Mouse (Mus musculus): ENCODE measurements around the gene Cox17. TPM values are rescaled to one million over a fixed set of nuclear protein-coding genes. Genes with fewer than 3 reads are reported as not detected.

Gene Cox17
- polyA plus RNA-seq, 1 experiment from 2014 or later = 557 TPM

- Histone ChIP-seq H3K4me2 (replicated peaks; ENCODE audit: low read depth) (no peak overlapping the region), H3K9ac (ENCODE audit: low read depth, low read length) (no peak overlapping the region), H3K27ac (ENCODE audit: low read depth, low read length) (no peak overlapping the region), H3K4me3 (ENCODE audit: low read depth, low read length) (no peak overlapping the region), H3K27me3 (replicated peaks; ENCODE audit: control insufficient read depth, insufficient read depth, low read length) (no peaks in the 10 kb centered on the region), H3K36me3 (ENCODE audit: control insufficient read depth, insufficient read depth) (no peaks in the 10 kb centered on the region), H3K9me3 (ENCODE audit: control insufficient read depth) (no peaks in the 10 kb centered on the region), H3K4me1 (replicated peaks; ENCODE audit: control insufficient read depth, insufficient read depth, low read length) (peaks cover 6% of the 10 kb centered on the region; the same call in 1 of the 2 replicates)
- TF ChIP-seq CTCF (IDR thresholded peaks at IDR 0.05; ENCODE audit: low read depth) = no peak
- ATAC-seq = no peak
- 17% methylated on average over 3 of the region's 3 CpGs for WGBS
These were observed 32.7 kb downstream of the Cox17 start for GRCm38 (mm10) chr16:38379493-38379892.

- Histone ChIP-seq H3K4me1 (replicated peaks; ENCODE audit: control insufficient read depth, insufficient read depth, low read length) (peaks cover 6% of the 10 kb centered on the region; the same call in 1 of the 2 replicates), H3K4me2 (replicated peaks; ENCODE audit: low read depth) (no peak overlapping the region), H3K27me3 (replicated peaks; ENCODE audit: control insufficient read depth, insufficient read depth, low read length) (no peaks in the 10 kb centered on the region), H3K36me3 (ENCODE audit: control insufficient read depth, insufficient read depth) (no peaks in the 10 kb centered on the region), H3K4me3 (ENCODE audit: low read depth, low read length) (no peak overlapping the region), H3K9me3 (ENCODE audit: control insufficient read depth) (no peaks in the 10 kb centered on the region), H3K27ac (ENCODE audit: low read depth, low read length) (no peak overlapping the region), H3K9ac (ENCODE audit: low read depth, low read length) (no peak overlapping the region)
- no peak for ATAC-seq
- TF ChIP-seq CTCF (IDR thresholded peaks at IDR 0.05; ENCODE audit: low read depth) = no peak
- WGBS = 95% methylated on average over 3 of the region's 3 CpGs
These were observed 33.1 kb downstream of the Cox17 start for GRCm38 (mm10) chr16:38379926-38380325.

GRCm38 (mm10) chr16:38383683-38384082 lies 36.9 kb downstream of the Cox17 start:
- Histone ChIP-seq H3K4me2 (replicated peaks; ENCODE audit: low read depth) (no peak overlapping the region), H3K27me3 (replicated peaks; ENCODE audit: control insufficient read depth, insufficient read depth, low read length) (no peaks in the 10 kb centered on the region), H3K9ac (ENCODE audit: low read depth, low read length) (no peak overlapping the region), H3K4me1 (replicated peaks; ENCODE audit: control insufficient read depth, insufficient read depth, low read length) (peaks cover 5% of the 10 kb centered on the region; the same call in 1 of the 2 replicates), H3K9me3 (ENCODE audit: control insufficient read depth) (no peaks in the 10 kb centered on the region), H3K4me3 (ENCODE audit: low read depth, low read length) (no peak overlapping the region), H3K27ac (ENCODE audit: low read depth, low read length) (no peak overlapping the region), H3K36me3 (ENCODE audit: control insufficient read depth, insufficient read depth) (no peaks in the 10 kb centered on the region)
- no peak for ATAC-seq
- 86% methylated on average over 2 of the region's 2 CpGs for WGBS
- TF ChIP-seq CTCF (IDR thresholded peaks at IDR 0.05; ENCODE audit: low read depth) = no peak

DNA sequence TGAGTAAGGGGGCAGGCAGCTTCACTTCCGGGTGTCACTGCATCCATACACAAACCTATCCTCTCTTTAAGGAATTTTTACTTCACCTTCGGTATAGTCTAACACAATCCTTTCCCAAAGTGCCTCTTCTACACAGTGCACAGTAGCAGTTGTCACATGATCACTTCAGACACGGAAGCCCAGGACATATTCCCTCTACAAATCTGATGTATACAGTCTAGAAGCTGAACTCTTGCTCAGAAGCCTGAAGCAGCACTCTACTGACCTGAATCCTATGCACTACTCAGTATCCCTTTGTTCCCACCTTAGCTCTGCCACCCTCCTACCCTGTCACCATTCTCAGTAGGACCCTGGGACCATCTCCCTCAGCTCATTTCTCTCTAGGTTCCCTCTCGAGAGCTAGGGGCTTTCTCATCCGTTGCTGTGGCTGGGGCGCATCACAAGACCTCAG lies 38.4 kb downstream of the Cox17 start:
- no peaks in the 10 kb centered on the region for H3K36me3 ChIP-seq (ENCODE audit: control insufficient read depth, insufficient read depth)
- H3K9me3 ChIP-seq (ENCODE audit: control insufficient read depth) = no peaks in the 10 kb centered on the region
- no peak overlapping the region for H3K4me2 ChIP-seq (replicated peaks; ENCODE audit: low read depth)
- 82% methylated on average over 6 of the region's 6 CpGs for WGBS
- TF ChIP-seq CTCF (IDR thresholded peaks at IDR 0.05; ENCODE audit: low read depth) = no peak
- H3K4me1 ChIP-seq (replicated peaks; ENCODE audit: control insufficient read depth, insufficient read depth, low read length) = no peaks in the 10 kb centered on the region
- H3K27me3 ChIP-seq (replicated peaks; ENCODE audit: control insufficient read depth, insufficient read depth, low read length) = no peaks in the 10 kb centered on the region
- ATAC-seq = no peak
- no peak overlapping the region for H3K4me3 ChIP-seq (ENCODE audit: low read depth, low read length)
- H3K27ac ChIP-seq (ENCODE audit: low read depth, low read length) = no peak overlapping the region
- H3K9ac ChIP-seq (ENCODE audit: low read depth, low read length) = no peak overlapping the region

DNA sequence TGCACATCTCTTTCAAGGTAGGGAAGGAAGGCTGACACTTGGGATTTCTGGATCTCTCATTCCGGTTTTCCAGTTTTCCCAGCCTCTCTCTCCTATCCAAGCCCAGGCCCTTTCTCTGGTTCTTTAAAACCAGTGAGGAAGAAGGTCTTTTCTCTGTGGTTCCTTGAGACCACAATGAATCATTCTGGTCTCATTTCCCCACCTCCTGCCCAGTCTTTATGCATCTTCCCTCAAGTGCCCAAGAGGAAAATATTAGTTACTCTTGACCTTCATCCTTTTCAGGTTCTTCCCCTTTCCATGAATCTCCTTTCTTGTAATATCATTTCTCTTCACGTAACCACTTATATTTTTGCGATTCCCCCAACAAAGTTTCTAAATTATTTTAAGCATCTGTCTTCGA lies 38.9 kb downstream of the Cox17 start:
- H3K9ac ChIP-seq (ENCODE audit: low read depth, low read length) = no peak overlapping the region
- H3K27ac ChIP-seq (ENCODE audit: low read depth, low read length) = no peak overlapping the region
- no peak for TF ChIP-seq CTCF (IDR thresholded peaks at IDR 0.05; ENCODE audit: low read depth)
- 93% methylated on average over 4 of the region's 4 CpGs for WGBS
- no peaks in the 10 kb centered on the region for H3K4me1 ChIP-seq (replicated peaks; ENCODE audit: control insufficient read depth, insufficient read depth, low read length)
- no peaks in the 10 kb centered on the region for H3K36me3 ChIP-seq (ENCODE audit: control insufficient read depth, insufficient read depth)
- no peak overlapping the region for H3K4me2 ChIP-seq (replicated peaks; ENCODE audit: low read depth)
- H3K4me3 ChIP-seq (ENCODE audit: low read depth, low read length) = no peak overlapping the region
- no peaks in the 10 kb centered on the region for H3K9me3 ChIP-seq (ENCODE audit: control insufficient read depth)
- ATAC-seq = no peak
- H3K27me3 ChIP-seq (replicated peaks; ENCODE audit: control insufficient read depth, insufficient read depth, low read length) = no peaks in the 10 kb centered on the region

DNA sequence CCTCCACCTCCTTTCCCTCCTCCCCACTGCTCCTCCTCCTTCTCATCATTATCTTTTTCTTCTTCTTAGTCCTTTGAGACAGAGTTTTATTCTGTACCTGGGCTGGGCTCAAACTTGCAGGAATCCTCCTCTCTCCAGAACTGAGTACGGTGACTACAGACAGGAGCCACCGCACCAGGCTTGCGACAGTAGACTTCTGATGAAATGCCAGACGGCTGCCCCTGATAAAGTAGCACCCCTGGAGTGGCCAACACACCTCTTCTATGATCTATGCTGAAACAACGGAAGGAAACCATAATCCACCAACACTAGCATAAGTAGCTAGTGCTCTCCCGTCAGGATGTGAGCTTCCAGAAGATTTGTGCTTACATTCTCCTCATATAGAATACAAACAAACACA lies 40.6 kb downstream of the Cox17 start:
- no peaks in the 10 kb centered on the region for H3K27me3 ChIP-seq (replicated peaks; ENCODE audit: control insufficient read depth, insufficient read depth, low read length)
- no peaks in the 10 kb centered on the region for H3K36me3 ChIP-seq (ENCODE audit: control insufficient read depth, insufficient read depth)
- 83% methylated on average over 6 of the region's 6 CpGs for WGBS
- H3K4me2 ChIP-seq (replicated peaks; ENCODE audit: low read depth) = no peak overlapping the region
- ATAC-seq = no peak
- no peaks in the 10 kb centered on the region for H3K9me3 ChIP-seq (ENCODE audit: control insufficient read depth)
- no peak overlapping the region for H3K27ac ChIP-seq (ENCODE audit: low read depth, low read length)
- H3K9ac ChIP-seq (ENCODE audit: low read depth, low read length) = no peak overlapping the region
- no peak for TF ChIP-seq CTCF (IDR thresholded peaks at IDR 0.05; ENCODE audit: low read depth)
- H3K4me1 ChIP-seq (replicated peaks; ENCODE audit: control insufficient read depth, insufficient read depth, low read length) = no peaks in the 10 kb centered on the region
- no peak overlapping the region for H3K4me3 ChIP-seq (ENCODE audit: low read depth, low read length)

- Histone ChIP-seq H3K9ac (ENCODE audit: low read depth, low read length) (no peak overlapping the region), H3K36me3 (ENCODE audit: control insufficient read depth, insufficient read depth) (no peaks in the 10 kb centered on the region), H3K4me1 (replicated peaks; ENCODE audit: control insufficient read depth, insufficient read depth, low read length) (no peaks in the 10 kb centered on the region), H3K27me3 (replicated peaks; ENCODE audit: control insufficient read depth, insufficient read depth, low read length) (no peaks in the 10 kb centered on the region), H3K27ac (ENCODE audit: low read depth, low read length) (no peak overlapping the region), H3K4me2 (replicated peaks; ENCODE audit: low read depth) (no peak overlapping the region), H3K9me3 (ENCODE audit: control insufficient read depth) (no peaks in the 10 kb centered on the region), H3K4me3 (ENCODE audit: low read depth, low read length) (no peak overlapping the region)
- 74% methylated on average over 6 of the region's 6 CpGs for WGBS
- ATAC-seq = no peak
- no peak for TF ChIP-seq CTCF (IDR thresholded peaks at IDR 0.05; ENCODE audit: low read depth)
These were observed 42.0 kb downstream of the Cox17 start for GRCm38 (mm10) chr16:38388757-38389156.

All from intestine, postnatal 0 days (tissue).